Mouse (Mus musculus) lung, adult 10 weeks (tissue): Measurements from ENCODE around the gene Mettl23. TPM values are rescaled to one million over a fixed set of nuclear protein-coding genes. Genes with fewer than 3 reads are reported as not detected.

Experiments
- polyA plus RNA-seq: library from polyadenylated mRNA; stranded (reverse); fragments of 350-450 nt; fragmentation: Illumina TruSeq; extraction: RNeasy Lipid Tissue Mini Kit (QIAGEN cat#74804); gene quantifications from one replicate; pipeline ENCODE4 v1.2.3, GENCODE M21; 2014; ENCODE audit warnings: low read depth, low replicate concordance; ENCODE audit not compliant: insufficient read depth

Mettl23 gene
- polyA plus RNA-seq = 48.6 TPM

DNA sequence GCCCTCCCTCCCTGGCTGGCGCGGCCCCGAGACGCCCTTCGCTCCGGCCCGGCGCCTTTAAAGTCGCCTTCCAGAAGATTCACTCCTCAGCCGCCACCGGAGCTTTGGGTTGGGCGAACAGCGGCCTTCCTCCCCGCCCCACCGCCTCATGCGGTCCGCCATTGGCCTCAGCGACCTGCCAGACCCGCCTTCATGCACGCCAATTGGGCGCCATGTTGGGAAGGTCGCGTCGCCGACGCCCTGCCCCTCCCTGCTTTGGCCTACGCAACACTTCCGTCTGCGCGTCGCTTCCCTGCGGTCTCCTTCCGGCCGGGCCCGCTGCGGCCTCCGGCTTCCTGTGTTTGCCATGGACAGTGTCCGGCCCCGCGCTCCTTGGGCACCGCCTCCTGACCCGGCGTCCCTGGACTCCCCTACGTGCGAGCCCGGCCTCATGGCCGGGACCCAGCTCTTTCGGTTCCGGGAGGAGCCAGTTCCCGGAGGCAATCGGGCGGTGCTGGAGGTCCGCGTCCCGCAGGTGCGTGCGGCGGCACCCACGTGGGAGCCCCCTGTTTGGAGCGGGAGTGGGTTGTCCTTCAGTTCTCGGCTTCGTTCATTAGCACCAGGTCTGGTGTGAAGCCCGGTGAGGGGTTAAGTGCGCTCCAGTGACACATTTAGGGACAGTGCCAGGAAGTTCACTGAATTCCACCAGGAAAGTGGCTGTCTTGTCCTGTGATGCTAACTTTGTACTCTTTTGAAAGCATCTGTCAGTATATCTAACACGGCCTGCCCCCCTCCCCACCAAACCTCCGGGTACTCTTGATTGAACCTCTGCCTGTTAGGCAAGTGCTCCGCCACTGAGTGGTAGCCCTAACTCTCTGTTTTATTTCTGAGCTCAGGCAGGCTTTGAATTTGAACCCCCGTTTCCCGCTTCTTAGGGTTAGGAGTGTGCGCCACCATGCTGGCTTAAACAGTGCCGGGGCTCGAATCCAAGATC is at the start of gene Mettl23, which contains the start of gene Jmjd6:
Gene Mettl23 (plus strand): TSS at position 18 of the 973 bp plus-strand sequence.
Gene Jmjd6 (minus strand): TSS at position 189 of the 973 bp plus-strand sequence.

DNA sequence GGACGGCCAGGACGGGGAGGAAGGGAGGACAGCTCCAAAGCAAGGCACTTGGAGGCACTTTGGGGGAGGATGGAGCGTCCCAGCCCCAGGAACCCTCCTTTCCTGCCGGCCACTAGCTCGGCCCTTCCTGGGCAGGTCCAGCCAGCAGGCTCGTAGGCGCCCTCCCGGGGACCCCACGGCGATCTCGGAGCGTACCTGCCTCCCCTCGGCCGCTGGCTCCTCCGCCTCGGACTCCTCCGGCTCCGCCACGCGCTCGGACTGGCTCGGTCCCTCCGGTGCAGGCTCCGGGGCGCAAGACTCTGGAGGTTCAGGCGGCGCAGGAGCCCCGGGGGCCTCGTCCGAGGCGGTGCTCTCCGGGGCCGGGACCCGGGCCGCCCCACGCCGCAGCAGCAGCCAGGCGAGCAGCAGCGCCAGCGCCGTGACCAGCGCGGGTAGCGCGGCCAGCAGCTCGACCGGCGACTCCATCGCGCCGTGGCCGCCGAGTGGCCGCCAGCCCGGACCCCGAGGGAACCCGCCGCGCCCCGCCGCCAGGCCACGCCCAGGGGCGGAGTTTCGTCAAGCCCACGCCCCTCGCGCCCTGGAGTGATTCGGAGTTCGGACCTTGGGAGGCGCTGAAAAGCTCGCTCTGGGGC is 15.4 kb upstream of the Mettl23 start, which contains the start of gene Mxra7:
Gene Mxra7 (minus strand): TSS at position 513 of the 632 bp plus-strand sequence.

DNA sequence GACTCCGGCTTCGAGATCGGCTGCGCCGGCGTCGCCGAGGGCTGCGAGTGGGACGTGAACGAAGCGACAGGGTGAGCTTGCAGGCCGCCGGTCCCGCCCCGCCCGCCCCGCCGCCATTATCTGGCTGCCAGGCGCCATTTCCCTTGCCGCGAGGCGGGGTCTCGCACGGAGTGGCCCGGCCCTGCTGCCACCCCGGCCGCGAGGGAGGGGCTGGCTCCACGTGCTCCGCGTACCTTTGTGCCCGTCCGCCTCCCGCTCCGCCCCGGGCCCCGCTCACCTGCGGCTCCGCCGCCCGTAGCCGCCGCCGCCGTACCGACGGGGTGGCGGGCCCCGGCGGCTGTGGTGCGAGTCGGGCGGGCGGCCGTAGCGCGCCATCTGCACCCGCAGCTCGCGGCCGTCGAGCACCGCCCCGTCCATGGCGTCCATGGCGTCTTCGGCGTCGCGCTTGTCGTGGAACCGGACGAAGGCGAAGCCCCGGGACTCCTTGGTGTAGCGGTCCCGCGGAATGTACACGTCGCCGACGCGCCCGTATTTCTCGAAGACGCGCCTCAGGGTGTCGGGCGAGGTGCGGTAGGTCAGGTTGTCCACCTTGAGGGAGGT is 9.3 kb downstream of the Mettl23 start, which contains the start of gene Mfsd11:
Gene Mfsd11 (plus strand): TSS at position 150 of the 600 bp plus-strand sequence.

DNA sequence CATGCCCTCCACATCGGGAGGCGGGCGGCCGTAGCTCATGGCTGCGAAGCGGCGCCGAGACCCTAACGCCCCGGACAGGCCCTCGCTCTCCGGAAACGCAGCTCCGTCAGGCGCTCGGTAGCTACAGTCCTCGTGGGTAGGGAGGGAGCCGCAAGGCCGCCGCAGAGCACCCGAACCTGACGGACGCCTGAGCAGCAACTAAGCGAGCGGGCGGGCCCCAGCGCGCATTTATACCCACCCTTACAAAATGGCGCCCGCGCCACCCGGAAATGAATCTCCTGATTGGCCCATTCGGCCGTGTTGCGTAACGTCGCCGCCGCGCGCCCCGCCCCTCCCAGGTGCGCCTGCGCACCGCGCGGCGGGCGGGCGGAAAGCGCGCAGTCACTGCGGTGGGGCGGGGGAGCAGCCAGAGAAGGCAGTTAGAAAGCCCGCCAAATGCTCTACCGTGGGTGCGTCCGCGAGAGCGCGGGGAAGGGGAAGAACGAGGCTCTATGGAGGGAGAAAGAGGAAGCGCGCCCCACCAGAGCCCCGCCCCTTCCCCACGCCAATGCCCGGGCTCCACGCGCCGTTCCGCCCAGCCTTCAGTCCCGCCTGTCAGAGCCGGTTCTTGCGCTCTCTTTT is 9.9 kb downstream of the Mettl23 start, which contains the start of gene Srsf2:
Gene Srsf2 (minus strand): TSS at position 204 of the 621 bp plus-strand sequence.

Other genes starting within 250 kb of the Mettl23 start
- 13.5 TPM for gene Rhbdf2, start 216.3 kb upstream of the Mettl23 start, polyA plus RNA-seq
- 6.3 TPM for gene Prcd, start 189.7 kb upstream of the Mettl23 start, polyA plus RNA-seq
- gene Cygb, start 189.0 kb upstream of the Mettl23 start, polyA plus RNA-seq = 26.4 TPM
- gene St6galnac1, start 67.8 kb upstream of the Mettl23 start, polyA plus RNA-seq = not detected
- gene Mxra7, start 15.2 kb upstream of the Mettl23 start, polyA plus RNA-seq = 42.7 TPM
- 34.6 TPM for gene Jmjd6, start 171 bp downstream of the Mettl23 start, polyA plus RNA-seq
- gene Mfsd11, start 9.2 kb downstream of the Mettl23 start, polyA plus RNA-seq = 12.1 TPM
- gene Srsf2, start 9.8 kb downstream of the Mettl23 start, polyA plus RNA-seq = 182 TPM
- gene Mgat5b, start 75.6 kb downstream of the Mettl23 start, polyA plus RNA-seq = not detected